Mouse (Mus musculus): ENCODE data around the gene Ptk7. TPM values are rescaled to one million over a fixed set of nuclear protein-coding genes. Genes with fewer than 3 reads are reported as not detected.
A peak's percentile ranks its signal among the peaks of the same experiment; 100 is the strongest.

The Ptk7 gene
- polyA plus RNA-seq, 1 experiment from 2014 or later = 55.3 TPM

DNA sequence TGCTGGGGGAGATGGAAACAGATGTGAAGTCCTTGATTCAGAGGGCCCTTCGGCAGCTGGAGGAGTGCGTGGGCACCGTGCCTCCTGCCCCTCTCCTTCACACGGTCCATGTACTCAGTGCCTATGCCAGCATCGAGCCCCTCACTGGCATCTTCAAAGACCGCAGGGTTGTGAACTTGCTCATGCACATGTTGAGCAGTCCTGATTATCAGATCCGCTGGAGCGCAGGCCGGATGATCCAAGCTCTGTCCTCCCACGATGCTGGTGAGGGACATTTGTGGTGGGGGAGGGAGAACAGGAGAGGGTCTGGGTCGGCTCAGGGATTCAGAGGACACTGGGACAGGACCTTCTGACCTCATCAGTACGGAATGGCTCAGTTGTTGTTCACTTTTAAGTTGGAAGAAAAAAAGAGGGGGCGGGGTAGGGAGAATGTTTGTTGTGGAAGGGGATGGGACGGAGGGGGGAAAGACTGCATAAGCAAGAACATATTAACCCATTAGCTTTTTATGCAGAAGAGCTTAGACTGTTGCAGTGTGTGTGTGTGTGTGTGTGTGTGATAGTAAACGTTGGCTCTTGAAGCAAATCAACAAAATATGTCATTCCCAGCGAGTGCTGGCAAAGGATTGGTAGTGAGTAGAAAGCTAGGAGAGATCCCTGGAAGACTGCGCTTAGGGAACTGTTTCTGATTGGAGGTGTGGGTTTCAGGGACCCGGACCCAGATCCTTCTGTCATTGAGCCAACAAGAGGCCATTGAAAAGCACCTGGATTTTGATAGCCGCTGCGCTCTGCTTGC, 22.6 kb upstream of the Ptk7 start:
- Histone ChIP-seq H3K9me3 (no peaks in the 10 kb centered on the region), H3K4me2 (peak overlapping the region; percentile 86), H3K36me3 (replicated peaks) (peaks cover 53% of the 10 kb centered on the region), H3K4me3 (replicated peaks) (peak overlapping the region; percentile 65), H3K9ac (peak overlapping the region; percentile 86), H3K27ac (no peak overlapping the region), H3K27me3 (no peaks in the 10 kb centered on the region), H3K4me1 (peaks cover 38% of the 10 kb centered on the region)
- WGBS = 79% methylated on average over 20 of the region's 20 CpGs
- no peak for ATAC-seq (ENCODE audit: low FRiP score)

DNA sequence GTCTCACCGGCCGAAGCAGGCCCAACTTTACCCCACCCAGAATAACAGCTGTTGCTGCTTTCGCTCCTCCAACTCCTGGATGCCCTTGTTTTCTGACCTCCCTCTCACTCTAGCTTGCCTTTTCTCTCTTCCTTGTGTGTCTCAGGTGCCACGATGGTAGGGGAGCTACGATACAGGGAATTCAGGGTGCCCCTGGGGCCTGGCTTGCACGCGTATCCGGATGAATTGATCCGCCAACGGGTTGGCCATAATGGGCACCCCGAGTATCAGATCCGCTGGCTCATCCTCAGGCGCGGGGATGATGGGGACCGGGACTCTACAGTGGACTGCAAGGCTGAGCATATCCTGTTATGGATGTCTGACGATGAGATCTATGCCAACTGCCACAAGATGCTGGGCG, 22.0 kb upstream of the Ptk7 start:
- peak overlapping the region; percentile 94; the same call in 1 of the 2 replicates for H3K27ac ChIP-seq
- H3K36me3 ChIP-seq (replicated peaks) = peaks cover 47% of the 10 kb centered on the region

DNA sequence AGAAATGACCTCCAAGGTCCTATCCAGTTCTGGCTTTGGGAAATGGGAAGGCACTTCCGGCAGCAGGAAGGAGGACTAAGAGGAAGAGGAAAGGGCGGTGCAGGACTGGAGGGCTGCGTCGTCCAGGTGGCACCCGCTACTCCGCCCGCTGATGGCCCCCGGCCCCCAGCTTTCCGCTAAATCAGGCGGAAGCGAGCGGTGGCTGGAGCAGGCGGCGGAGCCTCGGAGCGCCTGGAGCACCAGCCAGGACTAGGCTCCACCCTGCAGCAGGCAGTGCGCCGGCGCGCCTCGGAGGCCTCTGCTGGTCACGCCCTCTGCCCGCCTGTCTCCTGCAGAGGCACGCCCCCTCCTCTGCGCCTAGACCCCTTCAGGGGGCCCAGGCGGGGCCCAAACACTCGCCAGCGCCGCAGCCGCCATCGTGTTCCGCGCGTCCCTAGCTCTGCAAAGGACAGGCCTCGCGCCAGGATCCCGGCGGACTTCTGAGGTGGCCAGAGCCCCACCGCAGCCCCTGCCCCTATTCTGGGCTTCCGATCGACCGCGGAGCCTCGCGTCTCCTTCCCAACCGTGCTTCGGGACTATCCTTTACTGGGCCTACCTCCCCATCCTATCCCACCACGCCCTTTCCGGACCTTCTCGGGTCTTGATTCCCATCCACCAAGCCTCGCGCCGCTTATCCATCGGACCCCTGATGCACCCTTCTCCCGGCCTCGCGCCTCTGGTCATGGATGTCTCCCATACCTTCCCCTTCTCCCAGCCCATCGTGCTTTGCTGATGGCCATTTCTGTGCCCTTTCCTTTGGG, 21.1 kb upstream of the Ptk7 start, which contains the start of gene Cul7:
TSS of gene Cul7 (plus strand) at position 106 of the 800 bp plus-strand sequence.
- Histone ChIP-seq H3K27me3 (no peaks in the 10 kb centered on the region), H3K9me3 (no peaks in the 10 kb centered on the region), H3K9ac (peak within 1 kb of the TSS; percentile 86), H3K36me3 (replicated peaks) (peaks cover 38% of the 10 kb centered on the region), H3K4me1 (peaks cover 43% of the 10 kb centered on the region), H3K27ac (peak within 1 kb of the TSS; percentile 94), H3K4me2 (peak within 1 kb of the TSS; percentile 86), H3K4me3 (replicated peaks) (peak within 1 kb of the TSS; percentile 65)
- ATAC-seq (ENCODE audit: low FRiP score) = peak; percentile 95
- WGBS = under 1% methylated on average over 58 of the region's 58 CpGs

More for the DNA sequence above, 22.0 kb upstream of the Ptk7 start:
- Histone ChIP-seq H3K4me3 (replicated peaks) (peak overlapping the region; percentile 65), H3K9ac (peak overlapping the region; percentile 86), H3K4me2 (peak overlapping the region; percentile 86), H3K27me3 (no peaks in the 10 kb centered on the region), H3K9me3 (no peaks in the 10 kb centered on the region), H3K4me1 (peaks cover 43% of the 10 kb centered on the region)
- no peak for ATAC-seq (ENCODE audit: low FRiP score)
- 79% methylated on average over 17 of the region's 17 CpGs for WGBS

DNA sequence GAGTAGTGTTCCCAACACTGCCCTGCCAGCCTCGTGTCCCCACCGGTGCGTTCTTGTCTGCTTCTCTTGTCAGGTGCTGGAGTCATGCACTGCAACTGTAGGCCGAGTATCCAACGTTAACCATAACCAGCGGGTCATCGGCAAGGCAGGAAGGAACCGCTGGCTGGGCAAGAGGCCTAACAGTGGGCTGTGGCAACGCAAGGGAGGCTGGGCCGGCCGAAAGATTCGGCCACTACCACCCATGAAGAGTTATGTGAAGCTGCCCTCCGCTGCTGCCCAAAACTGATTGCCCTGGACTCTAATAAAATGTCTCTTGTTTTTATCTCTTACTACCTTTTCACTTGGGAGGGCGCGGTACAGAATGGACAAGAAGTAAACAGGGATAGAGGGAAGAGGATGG, 20.5 kb upstream of the Ptk7 start:
- peak overlapping the region; percentile 86 for H3K9ac ChIP-seq
- 42% methylated on average over 15 of the region's 15 CpGs for WGBS
- no peaks in the 10 kb centered on the region for H3K27me3 ChIP-seq
- H3K36me3 ChIP-seq (replicated peaks) = peaks cover 34% of the 10 kb centered on the region
- H3K4me1 ChIP-seq = peaks cover 48% of the 10 kb centered on the region
- peak overlapping the region; percentile 65 for H3K4me3 ChIP-seq (replicated peaks)
- ATAC-seq (ENCODE audit: low FRiP score) = no peak
- peak overlapping the region; percentile 86 for H3K4me2 ChIP-seq
- H3K9me3 ChIP-seq = no peaks in the 10 kb centered on the region
- H3K27ac ChIP-seq = peak overlapping the region; percentile 94

DNA sequence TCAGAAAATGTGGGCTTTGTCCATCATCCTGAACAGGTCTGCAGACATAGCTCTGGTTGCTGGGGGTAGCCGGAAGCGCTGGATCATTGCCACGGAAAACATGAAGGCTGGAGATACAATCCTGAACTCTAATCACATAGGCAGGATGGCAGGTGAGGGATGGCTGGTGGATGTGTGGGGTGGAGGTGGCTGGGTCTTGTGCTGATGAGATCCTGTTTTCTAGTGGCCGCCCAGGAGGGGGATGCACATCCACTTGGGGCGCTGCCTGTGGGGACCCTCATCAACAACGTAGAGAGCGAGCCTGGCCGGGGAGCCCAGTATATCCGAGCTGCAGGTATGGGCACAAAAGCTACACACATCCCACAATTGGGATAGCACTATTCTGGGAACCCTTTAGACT, 19.1 kb upstream of the Ptk7 start:
- Histone ChIP-seq H3K4me3 (replicated peaks) (no peak overlapping the region), H3K9ac (no peak overlapping the region), H3K4me1 (peaks cover 56% of the 10 kb centered on the region), H3K9me3 (no peaks in the 10 kb centered on the region), H3K4me2 (no peak overlapping the region), H3K36me3 (replicated peaks) (peaks cover 21% of the 10 kb centered on the region), H3K27ac (no peak overlapping the region), H3K27me3 (no peaks in the 10 kb centered on the region)
- ATAC-seq (ENCODE audit: low FRiP score) = no peak
- WGBS = 97% methylated on average over 9 of the region's 9 CpGs

DNA sequence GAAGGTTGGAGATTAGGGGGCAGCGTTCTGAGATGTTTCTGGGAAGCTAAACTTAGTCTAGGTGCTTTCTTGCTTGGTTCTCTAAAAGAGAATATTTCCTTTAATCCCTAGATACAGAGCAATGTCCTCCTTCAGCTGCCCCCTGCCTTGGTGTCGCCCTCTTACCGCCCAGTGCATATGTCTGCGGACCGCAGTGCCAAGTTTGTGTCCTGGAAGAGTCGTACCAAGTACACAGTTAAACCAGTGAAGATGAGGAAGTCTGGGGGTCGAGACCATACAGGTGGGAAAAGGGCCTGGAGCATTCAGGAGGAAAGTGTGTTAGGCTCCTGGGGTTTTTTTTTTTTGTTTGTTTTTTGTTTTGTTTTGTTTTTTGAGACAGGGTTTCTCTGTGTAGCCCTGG, 18.0 kb upstream of the Ptk7 start:
- no peak for ATAC-seq (ENCODE audit: low FRiP score)
- no peak overlapping the region for H3K9ac ChIP-seq
- peak overlapping the region; percentile 83 for H3K4me2 ChIP-seq
- H3K27ac ChIP-seq = no peak overlapping the region
- H3K4me1 ChIP-seq = peaks cover 45% of the 10 kb centered on the region
- H3K36me3 ChIP-seq (replicated peaks) = peaks cover 16% of the 10 kb centered on the region
- no peaks in the 10 kb centered on the region for H3K27me3 ChIP-seq
- WGBS = 93% methylated on average over 7 of the region's 7 CpGs
- H3K9me3 ChIP-seq = no peaks in the 10 kb centered on the region
- no peak overlapping the region for H3K4me3 ChIP-seq (replicated peaks)

DNA sequence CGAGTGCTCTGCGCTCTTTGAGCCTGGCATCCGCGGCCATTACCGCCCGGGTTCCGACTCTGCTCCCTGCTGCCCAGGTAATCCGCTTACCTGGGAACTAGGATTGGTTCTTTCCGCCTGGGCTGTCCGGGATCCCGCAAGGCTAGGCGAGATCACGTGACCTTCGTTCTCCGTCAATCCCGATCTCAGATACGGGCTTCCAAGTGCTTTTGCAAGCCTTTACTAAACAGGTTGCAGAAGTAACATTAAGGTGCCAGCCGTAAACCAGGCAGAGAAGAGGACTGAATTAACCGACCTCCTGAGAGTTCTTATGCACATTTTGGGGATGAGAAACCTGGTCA, 17.0 kb upstream of the Ptk7 start:
- peaks cover 26% of the 10 kb centered on the region for H3K36me3 ChIP-seq (replicated peaks)
- H3K27me3 ChIP-seq = no peaks in the 10 kb centered on the region
- peak overlapping the region; percentile 81 for H3K4me3 ChIP-seq (replicated peaks)
- peak overlapping the region; percentile 68 for H3K9ac ChIP-seq
- ATAC-seq (ENCODE audit: low FRiP score) = no peak
- peak overlapping the region; percentile 83 for H3K4me2 ChIP-seq
- H3K9me3 ChIP-seq = no peaks in the 10 kb centered on the region
- under 1% methylated on average over 19 of the region's 19 CpGs for WGBS
- peak overlapping the region; percentile 82 for H3K27ac ChIP-seq
- H3K4me1 ChIP-seq = peaks cover 36% of the 10 kb centered on the region

DNA sequence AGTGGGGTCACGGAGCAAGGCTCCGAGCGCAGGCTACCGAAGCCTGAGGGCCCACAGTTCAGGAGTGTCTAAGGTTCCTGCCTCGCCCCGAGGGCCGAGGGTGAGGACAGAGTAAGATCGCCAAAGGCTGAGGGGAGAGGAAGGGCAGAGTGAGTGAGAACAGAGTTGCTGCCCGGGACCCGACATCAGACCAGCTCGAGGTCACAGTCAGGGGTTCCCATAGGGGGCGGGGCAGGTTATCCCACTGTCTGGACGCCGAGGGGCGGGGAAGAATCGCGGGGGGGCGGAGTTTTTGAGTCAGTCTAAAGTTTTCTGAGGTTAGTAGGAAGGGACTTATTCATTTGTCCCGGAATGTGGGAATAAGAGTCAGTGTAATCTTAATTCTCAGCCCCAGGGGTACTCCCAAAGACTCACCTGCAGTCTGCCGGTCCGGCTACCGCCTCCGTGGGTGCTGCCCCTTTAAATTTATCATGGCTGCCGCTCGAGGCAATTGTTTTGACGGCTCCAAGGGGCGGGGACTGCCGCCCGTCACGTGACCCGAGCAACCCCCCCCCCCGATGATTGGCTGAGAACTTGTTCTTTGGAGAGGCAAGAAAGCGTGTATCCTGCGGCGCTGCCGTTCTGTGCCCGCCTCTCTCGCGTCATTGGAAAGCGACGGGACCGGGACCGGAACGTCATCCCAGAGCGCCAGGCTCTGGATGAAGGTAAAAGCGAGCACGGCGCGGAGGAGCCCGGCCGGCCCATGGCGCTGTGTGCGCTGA, 16.4 kb upstream of the Ptk7 start, which contains the start of the genes Klc4 and Mrpl2:
TSS of gene Klc4 (minus strand) at position 462 of the 761 bp plus-strand sequence.
TSS of gene Mrpl2 (plus strand) at position 669 of the 761 bp plus-strand sequence.
- WGBS = under 1% methylated on average over 53 of the region's 53 CpGs
- Histone ChIP-seq H3K9me3 (no peaks in the 10 kb centered on the region), H3K4me2 (peak within 1 kb of the TSS; percentile 83), H3K4me1 (peaks cover 30% of the 10 kb centered on the region), H3K27me3 (no peaks in the 10 kb centered on the region), H3K4me3 (replicated peaks) (peak within 1 kb of the TSS; percentile 81), H3K9ac (peak within 1 kb of the TSS; percentile 85), H3K27ac (peak within 1 kb of the TSS; percentile 82), H3K36me3 (replicated peaks) (peaks cover 30% of the 10 kb centered on the region)
- ATAC-seq (ENCODE audit: low FRiP score) = peak; percentile 76

DNA sequence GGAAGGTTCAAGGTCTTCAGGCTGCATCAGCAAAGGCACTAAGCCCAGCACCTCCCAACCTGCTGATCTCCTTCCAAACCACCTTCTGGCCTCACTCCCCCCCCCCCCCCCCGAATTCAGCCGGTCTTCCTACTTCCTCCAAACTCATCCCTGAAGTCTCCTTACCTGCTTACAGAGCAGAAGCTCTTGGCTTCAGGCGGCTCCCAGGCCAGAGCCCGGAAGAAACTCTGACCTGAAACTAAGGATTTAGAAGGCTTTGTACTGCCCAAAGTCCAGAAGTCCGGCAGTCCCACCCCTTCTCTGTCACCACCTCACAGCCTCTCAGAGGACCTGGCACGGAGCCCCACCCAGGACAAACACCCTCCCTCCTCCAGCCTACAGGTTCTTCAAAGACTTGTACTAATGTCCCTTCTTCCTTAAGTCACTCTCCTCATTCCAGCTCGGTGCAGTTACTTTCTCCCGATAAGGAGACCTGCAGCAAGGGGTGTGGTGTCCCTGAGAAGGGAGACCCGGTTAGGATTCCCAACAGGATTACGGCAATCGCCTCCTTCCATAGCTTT, 15.7 kb upstream of the Ptk7 start:
- peaks cover 29% of the 10 kb centered on the region for H3K4me1 ChIP-seq
- H3K4me2 ChIP-seq = peak overlapping the region; percentile 83
- peak overlapping the region; percentile 81 for H3K4me3 ChIP-seq (replicated peaks)
- H3K9me3 ChIP-seq = no peaks in the 10 kb centered on the region
- H3K27me3 ChIP-seq = no peaks in the 10 kb centered on the region
- H3K27ac ChIP-seq = peak overlapping the region; percentile 37; the same call in 1 of the 2 replicates
- no peak for ATAC-seq (ENCODE audit: low FRiP score)
- peak overlapping the region; percentile 85 for H3K9ac ChIP-seq
- WGBS = 10% methylated on average over 11 of the region's 11 CpGs
- H3K36me3 ChIP-seq (replicated peaks) = peaks cover 38% of the 10 kb centered on the region

DNA sequence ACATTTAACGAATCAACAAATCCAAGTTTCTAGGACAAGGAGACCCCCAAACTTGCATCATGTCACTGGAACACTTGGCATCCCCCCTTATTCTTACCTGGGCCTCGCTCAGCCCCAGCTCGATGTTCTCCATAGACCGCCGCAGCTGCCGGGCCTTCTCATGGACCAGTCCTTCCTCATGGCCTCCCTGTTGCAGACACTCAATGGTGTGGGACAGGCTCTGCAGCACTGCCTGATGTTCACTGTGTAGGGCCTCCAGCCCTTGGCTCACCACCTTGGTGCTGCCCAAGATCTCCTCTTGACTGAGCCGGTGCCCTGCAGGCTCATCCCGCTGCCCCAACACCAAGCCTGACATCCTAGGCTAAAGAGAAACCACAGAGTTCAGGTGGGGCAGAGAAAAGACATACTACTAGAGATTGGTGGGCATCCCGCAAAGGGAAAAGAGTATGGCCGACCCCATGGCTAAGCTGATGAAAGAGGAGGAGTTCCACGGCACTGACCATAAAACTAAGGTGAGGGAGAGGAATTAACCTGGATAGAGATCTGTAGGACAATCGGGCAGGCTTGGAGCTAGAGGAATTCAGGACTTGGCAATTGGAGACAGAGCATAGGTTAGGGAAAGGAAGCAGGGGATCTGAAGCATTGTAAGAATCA, 15.0 kb upstream of the Ptk7 start:
- peaks cover 45% of the 10 kb centered on the region for H3K36me3 ChIP-seq (replicated peaks)
- H3K9ac ChIP-seq = peak overlapping the region; percentile 85
- H3K27me3 ChIP-seq = no peaks in the 10 kb centered on the region
- 90% methylated on average over 12 of the region's 12 CpGs for WGBS
- peak overlapping the region; percentile 81; the same call in 1 of the 2 replicates for H3K4me3 ChIP-seq (replicated peaks)
- peaks cover 22% of the 10 kb centered on the region for H3K4me1 ChIP-seq
- H3K9me3 ChIP-seq = no peaks in the 10 kb centered on the region
- no peak overlapping the region for H3K27ac ChIP-seq
- ATAC-seq (ENCODE audit: low FRiP score) = no peak
- H3K4me2 ChIP-seq = peak overlapping the region; percentile 83

DNA sequence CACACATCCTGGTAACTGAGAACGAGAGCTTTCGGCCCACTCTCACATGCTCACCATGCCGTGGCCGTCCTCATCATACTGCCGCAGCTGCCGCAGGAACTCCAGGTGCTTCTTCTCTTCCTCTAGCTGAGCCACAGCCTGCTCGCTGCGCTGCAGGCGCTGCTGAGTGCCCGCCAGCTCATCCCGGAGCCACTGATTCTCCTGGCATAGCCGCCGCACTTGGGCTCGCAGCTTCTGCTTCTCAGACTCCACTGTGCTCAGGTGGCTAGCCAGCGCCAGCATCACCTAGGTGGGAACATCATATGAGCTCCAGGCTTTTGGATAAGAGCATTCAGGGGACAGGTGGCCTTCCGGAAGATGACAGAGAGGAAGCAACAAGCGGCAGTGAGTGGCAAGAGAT, 12.8 kb upstream of the Ptk7 start:
- Histone ChIP-seq H3K4me2 (no peak overlapping the region), H3K27ac (no peak overlapping the region), H3K4me1 (peaks cover 19% of the 10 kb centered on the region), H3K4me3 (replicated peaks) (no peak overlapping the region), H3K36me3 (replicated peaks) (peaks cover 41% of the 10 kb centered on the region), H3K27me3 (no peaks in the 10 kb centered on the region), H3K9ac (no peak overlapping the region), H3K9me3 (no peaks in the 10 kb centered on the region)
- ATAC-seq (ENCODE audit: low FRiP score) = no peak
- WGBS = 91% methylated on average over 17 of the region's 17 CpGs
